Mouse (Mus musculus): ENCODE measurements at regions not wholly inside any gene's neighbourhood (a gene's known extent, or its start where the extent isn't known, plus 50 kb on each side); places are given as distances from the start of the nearest gene placed in this dataset.

DNA sequence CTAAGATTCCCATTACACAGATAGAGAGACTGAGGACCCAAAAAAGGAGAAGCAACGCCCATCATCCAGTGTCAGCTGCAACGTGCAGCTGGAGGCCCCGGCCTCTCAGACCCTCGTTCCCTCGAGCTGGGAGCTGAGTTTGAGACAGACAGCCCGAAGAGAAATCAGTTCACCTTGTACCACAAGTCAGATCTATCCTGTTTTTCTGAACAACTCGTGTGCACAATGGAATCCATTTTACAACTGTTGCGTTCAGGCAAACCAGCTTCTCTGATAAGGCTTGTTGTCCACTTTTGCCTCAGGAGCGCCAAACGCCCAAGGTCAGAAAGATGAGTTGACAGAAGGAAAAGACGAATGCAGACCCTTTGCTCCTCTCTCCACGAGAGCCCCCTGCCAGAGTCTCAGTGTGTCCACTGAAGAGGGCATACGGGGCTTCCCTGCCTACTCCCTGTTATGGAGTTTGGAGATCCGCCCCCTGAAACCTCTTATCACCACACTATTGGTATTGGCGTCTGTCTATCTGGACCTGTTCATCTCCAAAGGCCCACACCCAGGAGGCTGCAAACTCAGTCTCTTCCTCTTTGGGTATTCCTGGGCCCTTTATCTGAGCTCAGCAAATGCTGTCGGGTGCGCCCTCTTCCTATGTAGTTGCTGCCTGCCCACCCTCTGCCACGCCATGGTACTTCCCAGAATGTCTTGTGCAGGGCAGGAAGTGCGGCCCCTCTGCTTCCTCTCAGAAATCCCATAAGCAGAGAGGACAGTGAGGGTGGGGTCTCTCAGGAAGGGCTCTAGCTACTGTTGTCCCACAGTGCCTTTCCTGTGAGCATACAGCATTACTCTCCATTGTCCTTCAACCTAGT is 57.7 kb upstream of the Zmiz1 start:
- no peak for TF ChIP-seq NANOG (IDR thresholded peaks at IDR 0.05; ENCODE audit: borderline replicate concordance, low read length)
- TF ChIP-seq POU5F1 (IDR thresholded peaks at IDR 0.05; ENCODE audit: borderline replicate concordance, low read length), result no peak

GRCm38 (mm10) chr14:25402409-25402808 is 56.6 kb upstream of the Zmiz1 start:
- TF ChIP-seq NANOG (IDR thresholded peaks at IDR 0.05; ENCODE audit: borderline replicate concordance, low read length), result no peak
- TF ChIP-seq CTCF (conservative IDR thresholded peaks at IDR 0.05; ENCODE audit: low read length), result no peak
- no peak for TF ChIP-seq POU5F1 (IDR thresholded peaks at IDR 0.05; ENCODE audit: borderline replicate concordance, low read length)
- no peaks in the 10 kb centered on the region for H3K36me3 ChIP-seq (ENCODE audit: insufficient read depth, low read length)
- H3K9me3 ChIP-seq (ENCODE audit: low read length), result no peaks in the 10 kb centered on the region
- peaks cover 9% of the 10 kb centered on the region; the same call in 1 of the 2 replicates for H3K27me3 ChIP-seq (ENCODE audit: insufficient read depth, low read length)
- peaks cover 21% of the 10 kb centered on the region for H3K4me1 ChIP-seq (replicated peaks; ENCODE audit: low read depth, low read length)
- no peak overlapping the region for H3K4me3 ChIP-seq (replicated peaks; ENCODE audit: low read length)

More for the DNA sequence above, 57.7 kb upstream of the Zmiz1 start:
- Histone ChIP-seq H3K4me1 (replicated peaks; ENCODE audit: low read depth, low read length) (peaks cover 30% of the 10 kb centered on the region), H3K36me3 (ENCODE audit: insufficient read depth, low read length) (no peaks in the 10 kb centered on the region), H3K9me3 (ENCODE audit: low read length) (no peaks in the 10 kb centered on the region), H3K27me3 (ENCODE audit: insufficient read depth, low read length) (peaks cover 9% of the 10 kb centered on the region; the same call in 1 of the 2 replicates), H3K4me3 (replicated peaks; ENCODE audit: low read length) (no peak overlapping the region)

DNA sequence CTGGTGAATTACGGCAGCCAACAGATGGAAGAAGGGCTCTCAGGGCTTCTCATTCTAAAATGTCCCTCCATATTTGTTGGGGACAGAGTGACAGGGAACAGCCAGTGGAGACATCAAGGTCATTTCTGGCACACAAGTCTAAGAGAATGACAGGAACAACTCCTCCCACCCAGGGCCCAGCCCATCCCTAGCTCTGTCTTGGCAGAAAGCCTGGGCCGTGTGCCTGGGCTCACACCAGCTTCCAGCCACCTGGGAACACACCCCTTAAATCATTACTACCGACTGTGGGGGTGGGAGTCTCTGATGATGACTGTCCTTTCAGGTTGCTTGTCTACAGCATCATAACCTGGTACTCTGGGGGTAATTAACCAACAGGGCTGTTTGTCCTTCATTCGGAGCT is 53.8 kb upstream of the Zmiz1 start:
- H3K4me3 ChIP-seq (replicated peaks; ENCODE audit: low read length), result no peak overlapping the region
- TF ChIP-seq CTCF (conservative IDR thresholded peaks at IDR 0.05; ENCODE audit: low read length), result no peak
- no peak for TF ChIP-seq POU5F1 (IDR thresholded peaks at IDR 0.05; ENCODE audit: borderline replicate concordance, low read length)
- no peak for TF ChIP-seq NANOG (IDR thresholded peaks at IDR 0.05; ENCODE audit: borderline replicate concordance, low read length)
- H3K27me3 ChIP-seq (ENCODE audit: insufficient read depth, low read length), result 0 out of 2 replicates have a peak, but pooled peaks cover 5% of the 10 kb centered on the region
- H3K36me3 ChIP-seq (ENCODE audit: insufficient read depth, low read length), result no peaks in the 10 kb centered on the region
- H3K4me1 ChIP-seq (replicated peaks; ENCODE audit: low read depth, low read length), result peaks cover 12% of the 10 kb centered on the region
- H3K9me3 ChIP-seq (ENCODE audit: low read length), result no peaks in the 10 kb centered on the region

DNA sequence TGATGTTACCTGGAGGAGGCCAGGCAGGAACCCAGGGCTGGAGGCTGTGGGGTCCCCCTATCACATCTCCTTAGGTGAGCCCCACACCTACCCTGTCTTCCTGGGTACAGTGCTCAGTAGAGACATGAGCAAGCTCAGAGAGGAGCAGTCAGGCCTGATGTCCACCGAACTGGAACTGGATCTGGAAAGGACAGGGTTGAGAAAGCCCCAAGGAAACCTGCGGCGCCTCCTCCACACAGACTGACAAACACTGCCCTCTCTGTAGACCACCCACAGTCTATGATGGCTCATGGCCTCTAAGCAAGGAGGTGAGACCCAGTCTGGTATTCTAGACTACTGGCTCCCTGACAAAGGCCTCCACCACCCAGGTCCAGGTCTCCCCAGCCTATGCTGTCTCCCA is 52.9 kb upstream of the Zmiz1 start:
- no peak overlapping the region for H3K4me3 ChIP-seq (replicated peaks; ENCODE audit: low read length)
- no peaks in the 10 kb centered on the region for H3K9me3 ChIP-seq (ENCODE audit: low read length)
- no peak for TF ChIP-seq NANOG (IDR thresholded peaks at IDR 0.05; ENCODE audit: borderline replicate concordance, low read length)
- TF ChIP-seq POU5F1 (IDR thresholded peaks at IDR 0.05; ENCODE audit: borderline replicate concordance, low read length), result no peak
- no peak for TF ChIP-seq CTCF (conservative IDR thresholded peaks at IDR 0.05; ENCODE audit: low read length)
- H3K36me3 ChIP-seq (ENCODE audit: insufficient read depth, low read length), result no peaks in the 10 kb centered on the region
- 0 out of 2 replicates have a peak, but pooled peaks cover 5% of the 10 kb centered on the region for H3K27me3 ChIP-seq (ENCODE audit: insufficient read depth, low read length)
- H3K4me1 ChIP-seq (replicated peaks; ENCODE audit: low read depth, low read length), result peaks cover 7% of the 10 kb centered on the region

DNA sequence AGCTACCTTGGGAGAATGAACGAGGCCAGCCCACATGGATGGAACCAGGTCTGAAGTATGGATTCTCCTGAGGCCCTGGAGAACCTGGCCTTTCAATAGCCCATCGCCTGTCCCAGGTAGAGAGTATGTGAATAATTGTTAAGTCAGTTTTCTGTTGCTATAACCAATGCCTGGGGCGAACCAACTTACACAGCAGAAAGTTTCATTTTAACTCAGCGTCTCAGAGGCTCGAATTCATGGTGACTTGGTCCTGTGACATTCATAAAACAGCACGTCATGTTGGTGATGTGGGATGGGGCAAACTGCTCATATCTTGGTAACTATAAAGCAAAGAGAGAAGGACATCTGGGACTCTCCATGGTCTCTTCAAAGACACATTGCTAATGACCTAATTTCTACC is 52.4 kb upstream of the Zmiz1 start:
- TF ChIP-seq CTCF (conservative IDR thresholded peaks at IDR 0.05; ENCODE audit: low read length) (no peak), NANOG (IDR thresholded peaks at IDR 0.05; ENCODE audit: borderline replicate concordance, low read length) (no peak), POU5F1 (IDR thresholded peaks at IDR 0.05; ENCODE audit: borderline replicate concordance, low read length) (no peak)
- Histone ChIP-seq H3K4me3 (replicated peaks; ENCODE audit: low read length) (no peak overlapping the region), H3K36me3 (ENCODE audit: insufficient read depth, low read length) (no peaks in the 10 kb centered on the region), H3K4me1 (replicated peaks; ENCODE audit: low read depth, low read length) (peaks cover 1% of the 10 kb centered on the region), H3K27me3 (ENCODE audit: insufficient read depth, low read length) (0 out of 2 replicates have a peak, but pooled peaks cover 5% of the 10 kb centered on the region), H3K9me3 (ENCODE audit: low read length) (no peaks in the 10 kb centered on the region)

DNA sequence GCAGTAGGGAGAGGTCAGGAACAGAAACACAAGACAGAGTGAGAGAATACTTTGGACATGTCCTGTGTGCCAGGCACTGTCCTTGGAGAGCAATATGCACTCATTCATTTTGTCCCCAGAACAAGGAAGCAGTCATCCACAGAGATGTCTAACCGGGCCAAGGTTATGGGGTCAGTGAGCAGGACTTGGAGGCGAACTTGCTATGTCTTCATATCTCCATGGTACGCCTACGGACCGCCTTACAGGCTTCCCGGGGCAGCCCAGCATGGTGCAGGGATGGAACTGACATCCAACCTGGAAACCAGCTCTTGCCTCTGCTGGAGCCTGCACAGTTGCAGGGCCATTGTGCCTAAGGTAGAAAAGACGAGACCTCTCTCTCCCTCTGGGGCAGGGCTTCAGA is 51.9 kb upstream of the Zmiz1 start:
- Histone ChIP-seq H3K27me3 (ENCODE audit: insufficient read depth, low read length) (0 out of 2 replicates have a peak, but pooled peaks cover 5% of the 10 kb centered on the region), H3K9me3 (ENCODE audit: low read length) (no peaks in the 10 kb centered on the region), H3K36me3 (ENCODE audit: insufficient read depth, low read length) (no peaks in the 10 kb centered on the region), H3K4me1 (replicated peaks; ENCODE audit: low read depth, low read length) (no peaks in the 10 kb centered on the region), H3K4me3 (replicated peaks; ENCODE audit: low read length) (no peak overlapping the region)
- no peak for TF ChIP-seq NANOG (IDR thresholded peaks at IDR 0.05; ENCODE audit: borderline replicate concordance, low read length)
- TF ChIP-seq POU5F1 (IDR thresholded peaks at IDR 0.05; ENCODE audit: borderline replicate concordance, low read length), result no peak
- no peak for TF ChIP-seq CTCF (conservative IDR thresholded peaks at IDR 0.05; ENCODE audit: low read length)
